Mouse (Mus musculus): ENCODE data around the gene Ltbp2. TPM values are rescaled to one million over a fixed set of nuclear protein-coding genes. Genes with fewer than 3 reads are reported as not detected.

Ltbp2 gene
- total RNA-seq, 2 experiments from 2014 or later: 0.27 to 0.43 TPM

DNA sequence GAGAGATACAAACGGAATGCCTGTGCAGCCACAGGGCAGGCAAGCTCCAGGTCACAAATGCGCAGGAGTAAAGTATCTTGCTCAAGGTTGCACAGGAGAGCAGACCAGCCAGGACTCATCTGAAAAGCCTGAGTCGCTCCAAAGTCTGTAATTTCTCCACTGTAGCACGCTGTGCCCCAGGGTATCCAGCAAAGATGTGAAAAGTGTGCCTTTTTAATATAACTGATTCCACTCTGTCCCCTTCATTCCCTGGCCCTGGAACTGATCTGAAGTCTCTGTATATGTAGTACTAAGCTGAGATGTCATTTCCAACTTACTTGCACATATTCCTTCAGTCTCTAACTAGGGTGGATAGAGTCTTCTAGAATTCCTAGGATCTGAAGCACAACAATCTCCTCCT lies 6.5 kb upstream of the Ltbp2 start:
- no peak for DNase-seq (ENCODE audit: low spot score in 2 of 2)

- no peak for DNase-seq (ENCODE audit: low spot score in 2 of 2)
Measured at GRCm38 (mm10) chr12:84880091-84880490, 3.8 kb upstream of the Ltbp2 start.

DNA sequence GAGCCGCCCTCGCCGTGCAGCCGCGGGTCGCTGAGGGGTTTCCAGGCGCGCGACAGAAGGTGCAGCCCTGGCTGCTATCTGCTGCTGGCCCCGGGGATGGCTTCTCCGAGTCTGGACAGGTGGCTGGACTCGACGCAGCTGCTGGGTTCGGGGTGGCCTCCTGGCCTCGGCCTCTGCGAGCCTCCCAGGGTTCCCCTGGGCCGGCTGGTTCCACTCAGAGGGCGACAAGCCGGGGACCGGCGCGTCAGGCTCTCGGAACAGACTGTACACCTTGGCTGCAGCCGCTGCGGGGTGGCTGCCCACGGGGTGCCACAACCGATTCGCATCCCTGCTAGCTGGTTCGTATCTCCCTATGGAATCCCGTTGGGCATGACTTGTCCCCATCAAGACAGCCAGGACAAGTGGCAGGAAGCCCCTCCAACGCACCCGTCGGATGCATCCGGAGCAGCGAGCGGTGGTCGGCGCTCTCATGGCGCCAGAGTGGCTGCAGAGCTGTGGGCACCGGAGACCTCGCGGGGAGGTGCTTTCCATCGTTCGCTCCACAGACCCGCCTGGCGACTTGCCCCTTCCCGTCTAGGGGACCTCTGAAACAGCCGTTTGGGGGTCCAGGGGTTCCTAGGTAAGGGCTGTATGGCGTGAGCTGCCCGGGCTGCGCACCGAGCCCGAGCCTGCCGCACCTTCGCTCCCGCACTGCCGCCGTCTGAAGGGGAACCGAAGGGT lies 411 bp downstream of the Ltbp2 start:
- DNase-seq (ENCODE audit: low spot score in 2 of 2): no peak

DNA sequence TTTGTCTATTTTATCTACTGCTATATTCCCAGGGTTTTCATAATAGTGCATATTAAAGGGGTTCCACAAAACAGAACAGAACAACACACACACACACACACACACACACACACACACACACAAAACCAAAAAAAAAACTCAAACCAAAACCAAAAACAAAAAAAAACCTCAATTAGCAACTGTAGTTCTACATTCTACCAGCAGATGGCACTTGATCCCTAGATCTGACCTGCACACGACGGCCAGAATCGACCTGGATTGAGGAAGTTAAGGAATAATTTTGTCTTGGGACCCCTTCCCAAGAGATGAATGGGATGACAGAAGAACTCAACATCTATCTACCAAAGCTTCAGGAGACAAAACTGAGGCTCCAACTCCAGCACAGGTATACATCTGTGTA lies 2.9 kb downstream of the Ltbp2 start:
- DNase-seq (ENCODE audit: low spot score in 2 of 2): no peak

GRCm38 (mm10) chr12:84872310-84872709 lies 4.0 kb downstream of the Ltbp2 start:
- DNase-seq (ENCODE audit: low spot score in 2 of 2): no peak

GRCm38 (mm10) chr12:84865431-84865830 lies 10.9 kb downstream of the Ltbp2 start:
- no peak for DNase-seq (ENCODE audit: low spot score in 2 of 2)

DNA sequence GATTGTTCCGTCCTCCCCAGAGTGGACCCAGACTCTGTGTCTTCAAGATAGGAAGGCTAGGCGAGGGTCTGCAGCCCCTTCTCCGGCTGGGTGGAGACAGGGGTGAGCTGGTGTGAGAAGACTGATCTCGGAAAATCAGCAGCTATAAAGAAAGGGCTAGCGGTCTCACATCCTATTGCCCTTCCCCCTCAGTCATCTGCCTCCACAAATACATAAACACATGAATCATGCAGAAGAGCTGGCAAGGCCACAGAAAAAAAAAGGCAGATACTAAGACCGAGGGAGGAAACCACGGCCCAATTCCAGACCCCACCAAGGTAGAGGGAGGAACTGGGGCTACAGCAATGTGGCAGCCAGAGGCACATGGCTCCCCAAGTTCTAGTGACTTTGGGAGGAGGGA lies 11.5 kb downstream of the Ltbp2 start:
- no peak for DNase-seq (ENCODE audit: low spot score in 2 of 2)

DNA sequence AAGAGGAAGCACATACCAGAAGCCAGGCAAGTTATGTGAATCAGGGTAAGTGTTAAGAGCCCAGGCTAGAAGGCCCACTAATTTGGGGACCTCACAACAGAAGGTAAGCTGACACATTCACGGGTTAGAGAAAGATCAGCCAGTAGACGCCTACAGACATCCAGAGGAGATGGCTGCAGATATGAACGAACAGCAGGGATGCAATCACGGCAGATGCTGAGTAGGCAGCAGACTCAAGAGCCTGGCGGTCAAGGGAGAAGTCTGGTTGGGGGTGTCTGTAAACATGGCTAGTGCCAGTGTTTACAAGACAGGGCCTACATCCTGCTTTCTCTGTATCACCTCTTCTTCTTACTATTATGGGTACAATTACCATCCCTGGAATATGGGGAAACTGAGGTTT lies 13.1 kb downstream of the Ltbp2 start:
- peak; percentile 23 to 60 for DNase-seq (ENCODE audit: low spot score in 2 of 2)

- DNase-seq (ENCODE audit: low spot score in 2 of 2): peak; percentile 16 to 22
Measured at GRCm38 (mm10) chr12:84862136-84862910, 14.0 kb downstream of the Ltbp2 start.

- no peak for DNase-seq (ENCODE audit: low spot score in 2 of 2)
Measured at GRCm38 (mm10) chr12:84858149-84859113, 17.9 kb downstream of the Ltbp2 start.

DNA sequence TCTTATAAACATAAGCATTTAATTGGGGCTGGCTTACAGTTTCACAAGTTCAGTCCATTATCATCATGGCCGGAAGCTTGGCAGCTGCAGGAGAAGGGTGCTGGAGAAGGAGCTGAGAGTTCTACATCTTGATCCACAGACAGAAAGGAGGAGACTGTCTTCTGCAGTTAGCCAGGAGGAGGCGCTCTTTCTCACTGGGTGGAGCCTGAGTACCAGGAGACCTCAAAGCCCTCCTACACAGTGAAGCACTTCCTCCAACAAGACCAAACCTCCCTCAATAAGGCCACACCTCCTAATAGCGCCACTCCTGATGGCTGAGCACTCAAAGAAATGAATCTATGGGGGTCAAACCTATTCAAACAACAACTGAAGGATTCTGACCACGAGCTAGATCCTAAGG lies 18.6 kb downstream of the Ltbp2 start:
- no peak for DNase-seq (ENCODE audit: low spot score in 2 of 2)

GRCm38 (mm10) chr12:84856532-84856931 lies 19.8 kb downstream of the Ltbp2 start:
- DNase-seq (ENCODE audit: low spot score in 2 of 2): no peak

DNA sequence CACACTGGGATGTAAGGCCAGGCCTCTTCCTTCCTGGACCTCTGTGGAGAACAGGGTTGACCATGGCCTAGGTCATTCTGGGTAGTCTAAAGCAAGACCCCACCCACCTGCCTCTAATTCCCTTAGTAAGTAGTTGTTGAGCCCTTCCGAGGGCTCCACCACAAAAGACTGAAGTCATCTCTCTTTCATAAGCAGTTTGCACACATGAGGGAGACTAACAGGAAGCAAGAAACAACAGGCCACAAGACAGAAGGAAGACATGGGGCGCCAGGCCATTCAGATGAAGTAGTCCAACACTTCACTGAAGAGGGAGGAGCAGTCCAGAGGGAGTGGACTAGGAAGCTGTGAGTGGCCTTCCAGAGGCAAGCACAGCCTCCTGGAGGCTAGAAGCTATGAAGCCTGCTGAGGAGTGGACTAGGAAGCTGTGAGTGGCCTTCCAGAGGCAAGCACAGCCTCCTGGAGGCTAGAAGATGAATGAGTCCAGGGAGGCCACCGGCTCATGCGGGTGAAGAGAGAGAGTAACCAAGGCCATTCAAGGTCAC lies 21.2 kb downstream of the Ltbp2 start:
- DNase-seq (ENCODE audit: low spot score in 2 of 2): no peak

DNA sequence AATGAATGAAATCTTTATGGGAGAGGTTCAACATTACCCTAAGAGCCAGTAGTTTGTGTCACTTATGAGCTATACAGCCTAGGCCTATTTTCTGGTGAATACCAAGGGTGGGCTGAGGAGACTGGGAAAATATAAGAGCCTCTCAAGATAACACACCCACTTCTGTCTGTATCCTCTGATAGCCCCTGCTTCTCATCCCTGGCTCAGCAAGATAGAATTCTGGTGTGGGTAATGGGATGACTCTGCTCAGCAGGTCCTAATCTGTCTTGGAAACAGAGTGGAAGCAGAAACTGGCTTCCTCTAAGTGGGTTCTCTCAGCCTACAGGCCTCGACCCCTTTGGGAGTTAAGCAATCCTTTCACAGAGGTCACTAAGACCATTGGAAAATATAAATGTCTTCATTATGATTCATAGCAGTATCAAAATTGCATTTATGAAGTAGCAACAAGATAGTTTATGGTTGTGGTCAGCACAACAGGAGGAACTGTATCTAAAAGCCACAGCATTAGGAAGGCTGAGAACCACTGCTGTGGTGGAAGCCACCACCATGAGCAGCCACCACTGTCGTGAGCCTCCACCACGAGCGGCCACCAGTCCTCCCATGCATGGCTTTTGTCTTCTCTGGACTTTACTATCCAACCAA lies 21.8 kb downstream of the Ltbp2 start:
- DNase-seq (ENCODE audit: low spot score in 2 of 2): no peak

DNA sequence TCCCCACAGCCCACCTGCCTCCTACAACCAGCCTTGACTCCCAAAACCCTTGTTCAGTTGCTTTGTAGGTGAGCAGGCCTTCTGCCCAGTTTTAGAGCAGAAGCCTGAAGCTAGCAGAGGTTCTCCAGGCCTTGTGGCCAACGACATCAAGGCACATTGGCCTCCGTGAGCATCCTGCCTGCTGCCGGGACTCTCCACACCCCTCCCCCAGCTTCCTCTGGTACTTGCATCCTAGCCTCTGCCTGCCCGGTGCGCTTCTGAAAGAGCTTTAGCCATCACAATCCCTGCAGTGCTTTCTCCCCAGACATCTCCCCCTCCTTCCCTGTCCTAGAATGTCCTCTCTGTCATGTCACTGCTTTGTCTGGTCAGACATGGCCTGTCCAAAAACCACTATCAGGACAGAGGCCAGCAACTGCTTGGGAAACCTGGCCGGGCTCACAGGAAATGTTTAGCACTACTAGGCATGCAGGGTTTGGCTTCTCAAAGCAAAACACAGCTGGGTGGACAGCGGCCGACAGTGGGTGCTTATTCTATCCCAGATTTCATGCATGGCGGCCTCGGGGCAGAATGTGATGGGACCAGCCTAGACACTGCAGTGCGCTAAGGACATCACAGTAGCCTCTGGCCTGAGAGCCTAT lies 24.8 kb downstream of the Ltbp2 start:
- no peak for DNase-seq (ENCODE audit: low spot score in 2 of 2)

- no peak for DNase-seq (ENCODE audit: low spot score in 2 of 2)
Measured at GRCm38 (mm10) chr12:84847882-84848281, 28.4 kb downstream of the Ltbp2 start.

DNA sequence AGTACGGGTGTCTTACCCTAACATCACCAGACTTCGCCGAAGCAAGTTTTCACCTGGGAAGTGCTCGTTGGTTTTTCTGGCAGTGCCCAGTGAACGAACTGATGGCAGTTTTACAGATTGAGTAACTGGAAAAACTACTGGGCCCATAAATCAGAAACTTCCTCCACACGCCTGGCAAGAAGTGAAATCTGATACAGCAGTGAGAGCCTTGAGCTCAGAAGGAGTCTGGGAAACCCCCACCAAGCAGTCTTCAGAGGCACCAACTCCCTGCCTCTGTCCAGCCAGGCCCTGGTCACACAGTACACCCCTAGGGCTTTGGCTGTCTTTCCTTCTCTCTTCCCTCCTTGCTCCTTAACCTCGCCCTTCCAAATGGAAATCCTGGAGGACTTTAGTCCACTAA lies 28.9 kb downstream of the Ltbp2 start:
- DNase-seq (ENCODE audit: low spot score in 2 of 2): no peak

DNA sequence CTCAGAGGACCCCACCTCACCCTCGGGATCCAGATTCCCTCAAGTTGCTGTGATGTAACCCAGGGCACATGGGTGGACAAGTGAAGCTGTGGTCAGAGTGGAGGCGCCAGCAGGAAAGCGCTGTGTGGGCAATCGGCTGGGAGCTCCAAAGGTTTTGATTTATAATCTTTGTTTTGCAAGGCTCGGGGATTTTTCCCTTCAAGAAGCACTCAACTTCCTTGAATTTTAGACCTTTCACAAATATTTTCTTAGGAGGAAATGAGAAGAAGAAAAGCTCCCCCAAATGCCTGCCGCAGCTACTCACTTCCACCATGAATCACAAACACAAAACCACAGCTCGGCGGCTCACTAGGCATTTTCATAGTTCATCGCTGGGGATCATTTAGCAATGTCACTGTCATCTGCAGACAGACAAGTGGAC lies 29.7 kb downstream of the Ltbp2 start:
- DNase-seq (ENCODE audit: low spot score in 2 of 2): no peak

DNA sequence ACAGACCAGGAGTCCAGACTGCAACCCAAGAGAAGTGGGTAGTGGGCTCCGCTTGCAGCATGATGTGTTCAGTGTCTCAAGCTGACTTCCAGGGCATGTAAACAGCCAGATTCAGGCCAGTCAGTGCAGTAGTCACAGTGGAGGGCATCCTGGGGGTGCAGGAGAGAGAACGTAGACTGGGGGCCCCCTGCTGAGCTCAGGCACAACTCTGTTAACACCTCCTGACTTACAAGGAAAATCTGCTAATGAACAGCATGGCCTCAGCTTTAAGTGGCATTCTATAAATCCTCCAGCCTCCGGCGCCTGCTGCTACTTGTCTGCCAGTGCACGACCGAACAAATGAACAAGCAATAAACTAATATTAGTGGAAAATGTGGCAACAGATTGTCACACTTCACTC lies 33.6 kb downstream of the Ltbp2 start:
- no peak for DNase-seq (ENCODE audit: low spot score in 2 of 2)

All from layer of hippocampus, adult 18-20 months (tissue).